Mouse (Mus musculus) yolk sac, embryonic 10.5 days (tissue): ENCODE results near the gene Brat1.
"Not testable (repeated sequence)": the region's sequence is repeated elsewhere in the genome, so short reads cannot be mapped to it uniquely, and the experiment has no call there.

Experiments used
- DNase-seq: peaks from one replicate; pipeline ENCODE4 v3.0.0-alpha.2; 2017; ENCODE audit warnings: low spot score

The Brat1 gene

GRCm38 (mm10) chr5:140704378-140705251 lies at the start of gene Brat1:
TSS of gene Brat1 (plus strand) at chr5:140705011.
- DNase-seq = peak; percentile 100

- DNase-seq = no peak
Observed at GRCm38 (mm10) chr5:140659607-140660272, 45.1 kb upstream of the Brat1 start.

- DNase-seq = no peak
Observed at GRCm38 (mm10) chr5:140660398-140660797, 44.4 kb upstream of the Brat1 start.

GRCm38 (mm10) chr5:140661427-140661826 lies 43.4 kb upstream of the Brat1 start:
- DNase-seq = no peak

GRCm38 (mm10) chr5:140661875-140662643 lies 42.8 kb upstream of the Brat1 start:
- DNase-seq = no peak

GRCm38 (mm10) chr5:140662741-140663592 lies 41.8 kb upstream of the Brat1 start:
- no peak for DNase-seq

- DNase-seq = no peak
Observed at GRCm38 (mm10) chr5:140663621-140664180, 41.1 kb upstream of the Brat1 start.

- DNase-seq = no peak
Observed at GRCm38 (mm10) chr5:140672115-140672514, 32.7 kb upstream of the Brat1 start.

- DNase-seq = not testable (repeated sequence)
Observed at GRCm38 (mm10) chr5:140672603-140673002, 32.2 kb upstream of the Brat1 start.

- DNase-seq = no peak
Observed at GRCm38 (mm10) chr5:140674036-140674435, 30.8 kb upstream of the Brat1 start.

GRCm38 (mm10) chr5:140675079-140675478 lies 29.7 kb upstream of the Brat1 start:
- no peak for DNase-seq

GRCm38 (mm10) chr5:140675640-140676039 lies 29.2 kb upstream of the Brat1 start:
- no peak for DNase-seq

- no peak for DNase-seq
Observed at GRCm38 (mm10) chr5:140677137-140677536, 27.7 kb upstream of the Brat1 start.

- no peak for DNase-seq
Observed at GRCm38 (mm10) chr5:140680051-140680450, 24.8 kb upstream of the Brat1 start.

GRCm38 (mm10) chr5:140680950-140681349 lies 23.9 kb upstream of the Brat1 start:
- DNase-seq = no peak

GRCm38 (mm10) chr5:140682113-140682512 lies 22.7 kb upstream of the Brat1 start:
- DNase-seq = no peak

GRCm38 (mm10) chr5:140684343-140685148 lies 20.3 kb upstream of the Brat1 start:
- DNase-seq = no peak

- DNase-seq = no peak
Observed at GRCm38 (mm10) chr5:140688434-140688833, 16.4 kb upstream of the Brat1 start.

GRCm38 (mm10) chr5:140695987-140696386 lies 8.8 kb upstream of the Brat1 start:
- DNase-seq = no peak

- DNase-seq = peak; percentile 23
Observed at GRCm38 (mm10) chr5:140699776-140700175, 5.0 kb upstream of the Brat1 start.
